Mouse (Mus musculus) embryonic fibroblast, embryonic 13.5 days (primary cell): Measurements from ENCODE around the gene Gxylt1.

ENCODE experiments used
- CTCF ChIP-seq: IDR thresholded peaks from 2 replicates; pipeline ENCODE4 v1.5.1; 2011; ENCODE audit warnings: mild to moderate bottlenecking, control low read depth, low read length, moderate library complexity, borderline replicate concordance; ENCODE audit not compliant: insufficient read depth
- POLR2A ChIP-seq: IDR thresholded peaks from 2 replicates; pipeline ENCODE4 v1.6.1; 2011; ENCODE audit warnings: low read depth, mild to moderate bottlenecking, control low read depth, low read length, moderate library complexity

DNA sequence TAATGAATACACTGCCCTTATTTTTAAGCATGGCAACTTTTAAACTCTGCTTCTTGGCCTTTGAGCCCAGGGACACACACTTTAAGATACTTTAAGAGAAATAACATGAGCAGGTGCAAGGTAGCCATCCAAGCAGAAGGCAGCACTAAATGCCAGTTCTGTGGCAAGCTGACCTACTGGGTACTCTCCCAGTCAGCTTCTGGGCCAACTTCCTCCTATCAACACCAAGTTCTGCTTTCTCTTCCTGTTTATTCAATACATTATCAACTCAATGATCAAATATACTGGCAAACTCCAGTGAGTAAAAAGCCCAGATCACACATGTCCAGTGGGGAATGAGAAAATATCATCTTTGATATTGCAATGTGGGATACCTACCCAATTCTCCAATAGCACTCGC lies 7.0 kb downstream of the Gxylt1 start:
- TF ChIP-seq POLR2A = no peak
- TF ChIP-seq CTCF = no peak
